Mouse (Mus musculus): ENCODE measurements around the gene Dcst1. TPM values are rescaled to one million over a fixed set of nuclear protein-coding genes. Genes with fewer than 3 reads are reported as not detected.
A peak's percentile ranks its signal among the peaks of the same experiment; 100 is the strongest.

Dcst1 gene
- polyA plus RNA-seq, 1 experiment from 2014 or later: 23.5 TPM

DNA sequence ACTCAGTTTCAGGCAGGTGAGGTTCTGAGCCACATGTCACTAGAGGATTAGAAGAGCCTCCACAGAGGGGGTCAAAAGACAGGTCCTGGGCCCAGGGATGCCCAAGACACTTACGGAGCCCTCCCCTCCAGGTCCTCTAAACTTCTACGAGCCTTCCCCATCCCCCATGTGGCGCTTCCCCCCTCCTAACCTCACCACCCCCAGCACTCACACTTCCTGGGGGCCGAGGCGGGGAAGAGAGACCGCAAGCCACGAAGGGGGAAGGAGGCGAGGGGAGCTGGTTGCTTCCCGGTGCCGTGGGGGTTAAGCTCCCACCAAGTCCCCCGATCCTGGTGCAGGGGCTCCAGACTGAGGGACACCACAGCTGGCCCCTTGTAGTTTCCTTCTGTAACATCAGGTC, 20.4 kb upstream of the Dcst1 start:
- Histone ChIP-seq H3K9me3 (ENCODE audit: control insufficient read depth) (no peaks in the 10 kb centered on the region), H3K9ac (ENCODE audit: low read depth, low read length) (no peak overlapping the region), H3K4me1 (replicated peaks; ENCODE audit: control insufficient read depth, insufficient read depth, low read length) (peaks cover 6% of the 10 kb centered on the region; the same call in 1 of the 2 replicates), H3K36me3 (ENCODE audit: control insufficient read depth, insufficient read depth) (peaks cover 23% of the 10 kb centered on the region), H3K27me3 (replicated peaks; ENCODE audit: control insufficient read depth, insufficient read depth, low read length) (no peaks in the 10 kb centered on the region), H3K27ac (ENCODE audit: low read depth, low read length) (no peak overlapping the region; the same call in 1 of the 2 replicates), H3K4me2 (replicated peaks; ENCODE audit: low read depth) (no peak overlapping the region; the same call in 1 of the 2 replicates), H3K4me3 (ENCODE audit: low read depth, low read length) (no peak overlapping the region)
- WGBS: 57% methylated on average over 11 of the region's 11 CpGs
- TF ChIP-seq CTCF (IDR thresholded peaks at IDR 0.05; ENCODE audit: low read depth): no peak
- ATAC-seq: no peak

DNA sequence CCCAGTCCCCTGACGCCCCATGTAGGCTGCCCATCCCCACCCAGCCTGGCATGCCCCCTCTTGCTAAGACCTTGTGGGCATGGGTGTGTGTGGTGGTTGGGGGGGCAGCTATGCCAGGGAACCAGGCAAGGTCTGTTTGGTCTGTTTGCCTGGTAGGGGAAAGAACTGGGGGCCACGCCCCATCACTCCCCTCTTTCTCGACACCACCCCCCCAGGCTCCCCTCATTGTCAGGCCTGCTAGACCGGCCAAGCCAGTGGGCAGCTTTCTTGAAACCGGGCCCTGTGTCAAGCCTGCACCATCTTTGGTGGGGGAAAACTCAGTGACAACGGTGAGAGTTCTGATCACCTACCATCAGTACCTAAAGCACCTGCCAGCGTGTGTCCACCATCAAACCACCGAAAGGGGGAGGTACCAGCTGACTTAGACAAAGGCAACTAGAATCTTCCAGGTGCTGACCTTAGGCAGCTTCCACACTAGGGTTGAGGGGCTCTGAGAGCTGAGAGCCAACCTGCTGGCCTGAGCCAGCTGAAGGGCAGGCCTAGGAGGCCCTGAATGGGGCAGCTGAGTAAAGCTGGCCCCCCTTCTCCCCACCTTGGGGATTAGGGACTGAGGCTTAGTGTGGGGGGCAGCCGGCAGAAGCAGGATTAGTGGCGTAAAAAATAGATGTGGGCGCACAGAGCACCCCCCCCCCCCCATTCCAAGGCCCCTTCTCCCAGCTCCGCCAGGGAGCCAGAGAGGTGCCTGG, 19.5 kb upstream of the Dcst1 start:
- Histone ChIP-seq H3K9me3 (ENCODE audit: control insufficient read depth) (no peaks in the 10 kb centered on the region), H3K9ac (ENCODE audit: low read depth, low read length) (no peak overlapping the region), H3K36me3 (ENCODE audit: control insufficient read depth, insufficient read depth) (peaks cover 33% of the 10 kb centered on the region), H3K4me1 (replicated peaks; ENCODE audit: control insufficient read depth, insufficient read depth, low read length) (peaks cover 6% of the 10 kb centered on the region; the same call in 1 of the 2 replicates), H3K27ac (ENCODE audit: low read depth, low read length) (no peak overlapping the region), H3K27me3 (replicated peaks; ENCODE audit: control insufficient read depth, insufficient read depth, low read length) (no peaks in the 10 kb centered on the region), H3K4me3 (ENCODE audit: low read depth, low read length) (0 out of 2 replicates have a peak overlapping the region, but pooled peaks have one; percentile 7), H3K4me2 (replicated peaks; ENCODE audit: low read depth) (peak overlapping the region; percentile 21; the same call in 1 of the 2 replicates)
- ATAC-seq: no peak
- TF ChIP-seq CTCF (IDR thresholded peaks at IDR 0.05; ENCODE audit: low read depth): no peak
- WGBS: 64% methylated on average over 11 of the region's 12 CpGs

- WGBS: 64% methylated on average over 5 of the region's 5 CpGs
- no peak overlapping the region for H3K9ac ChIP-seq (ENCODE audit: low read depth, low read length)
- H3K9me3 ChIP-seq (ENCODE audit: control insufficient read depth): no peaks in the 10 kb centered on the region
- TF ChIP-seq CTCF (IDR thresholded peaks at IDR 0.05; ENCODE audit: low read depth): no peak
- H3K27me3 ChIP-seq (replicated peaks; ENCODE audit: control insufficient read depth, insufficient read depth, low read length): no peaks in the 10 kb centered on the region
- H3K27ac ChIP-seq (ENCODE audit: low read depth, low read length): 0 out of 2 replicates have a peak overlapping the region, but pooled peaks have one; percentile 0
- ATAC-seq: no peak
- no peak overlapping the region for H3K4me3 ChIP-seq (ENCODE audit: low read depth, low read length)
- H3K4me2 ChIP-seq (replicated peaks; ENCODE audit: low read depth): no peak overlapping the region; the same call in 1 of the 2 replicates
- H3K36me3 ChIP-seq (ENCODE audit: control insufficient read depth, insufficient read depth): peaks cover 38% of the 10 kb centered on the region
- H3K4me1 ChIP-seq (replicated peaks; ENCODE audit: control insufficient read depth, insufficient read depth, low read length): peaks cover 9% of the 10 kb centered on the region; the same call in 1 of the 2 replicates
These were observed 18.7 kb upstream of the Dcst1 start for GRCm38 (mm10) chr3:89383651-89384255.

- ATAC-seq: no peak
- 67% methylated on average over 5 of the region's 5 CpGs for WGBS
- no peak for TF ChIP-seq CTCF (IDR thresholded peaks at IDR 0.05; ENCODE audit: low read depth)
- no peak overlapping the region for H3K4me3 ChIP-seq (ENCODE audit: low read depth, low read length)
- H3K4me1 ChIP-seq (replicated peaks; ENCODE audit: control insufficient read depth, insufficient read depth, low read length): peaks cover 16% of the 10 kb centered on the region
- H3K36me3 ChIP-seq (ENCODE audit: control insufficient read depth, insufficient read depth): peaks cover 38% of the 10 kb centered on the region
- H3K9me3 ChIP-seq (ENCODE audit: control insufficient read depth): no peaks in the 10 kb centered on the region
- no peaks in the 10 kb centered on the region for H3K27me3 ChIP-seq (replicated peaks; ENCODE audit: control insufficient read depth, insufficient read depth, low read length)
- H3K4me2 ChIP-seq (replicated peaks; ENCODE audit: low read depth): no peak overlapping the region
- no peak overlapping the region for H3K9ac ChIP-seq (ENCODE audit: low read depth, low read length)
- H3K27ac ChIP-seq (ENCODE audit: low read depth, low read length): 0 out of 2 replicates have a peak overlapping the region, but pooled peaks have one; percentile 0
These were observed 17.9 kb upstream of the Dcst1 start for GRCm38 (mm10) chr3:89382950-89383349.

- Histone ChIP-seq H3K4me3 (ENCODE audit: low read depth, low read length) (no peak overlapping the region), H3K4me1 (replicated peaks; ENCODE audit: control insufficient read depth, insufficient read depth, low read length) (peaks cover 16% of the 10 kb centered on the region), H3K9ac (ENCODE audit: low read depth, low read length) (no peak overlapping the region), H3K27me3 (replicated peaks; ENCODE audit: control insufficient read depth, insufficient read depth, low read length) (no peaks in the 10 kb centered on the region), H3K4me2 (replicated peaks; ENCODE audit: low read depth) (no peak overlapping the region), H3K27ac (ENCODE audit: low read depth, low read length) (no peak overlapping the region), H3K36me3 (ENCODE audit: control insufficient read depth, insufficient read depth) (peaks cover 38% of the 10 kb centered on the region), H3K9me3 (ENCODE audit: control insufficient read depth) (no peaks in the 10 kb centered on the region)
- no peak for ATAC-seq
- TF ChIP-seq CTCF (IDR thresholded peaks at IDR 0.05; ENCODE audit: low read depth): no peak
- WGBS: 84% methylated on average over 9 of the region's 9 CpGs
These were observed 17.2 kb upstream of the Dcst1 start for GRCm38 (mm10) chr3:89382033-89382882.

DNA sequence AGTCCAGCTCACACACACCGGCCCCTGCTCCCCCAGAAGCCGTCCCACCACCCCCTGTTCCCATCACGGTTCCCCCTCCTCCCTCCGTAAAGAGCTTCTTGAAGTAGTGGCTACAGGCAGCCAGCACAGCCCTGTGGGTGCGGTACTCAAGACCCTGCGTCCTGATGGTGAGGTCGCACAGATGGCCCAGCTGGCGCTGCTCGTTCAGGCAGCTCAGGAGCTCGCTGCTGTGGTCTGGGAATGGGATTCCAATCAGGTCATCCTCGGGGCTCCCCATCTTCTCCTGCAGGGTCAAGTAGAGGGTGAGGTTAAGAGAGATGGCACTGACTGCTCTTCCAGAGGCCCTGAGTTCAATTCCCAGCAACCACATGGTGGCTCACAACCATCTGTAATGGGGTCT, 16.2 kb upstream of the Dcst1 start:
- no peak overlapping the region for H3K4me3 ChIP-seq (ENCODE audit: low read depth, low read length)
- no peak for ATAC-seq
- peaks cover 9% of the 10 kb centered on the region for H3K4me1 ChIP-seq (replicated peaks; ENCODE audit: control insufficient read depth, insufficient read depth, low read length)
- no peak for TF ChIP-seq CTCF (IDR thresholded peaks at IDR 0.05; ENCODE audit: low read depth)
- H3K36me3 ChIP-seq (ENCODE audit: control insufficient read depth, insufficient read depth): peaks cover 42% of the 10 kb centered on the region
- H3K9ac ChIP-seq (ENCODE audit: low read depth, low read length): no peak overlapping the region
- 78% methylated on average over 11 of the region's 11 CpGs for WGBS
- H3K27ac ChIP-seq (ENCODE audit: low read depth, low read length): no peak overlapping the region
- H3K27me3 ChIP-seq (replicated peaks; ENCODE audit: control insufficient read depth, insufficient read depth, low read length): no peaks in the 10 kb centered on the region
- no peak overlapping the region for H3K4me2 ChIP-seq (replicated peaks; ENCODE audit: low read depth)
- no peaks in the 10 kb centered on the region for H3K9me3 ChIP-seq (ENCODE audit: control insufficient read depth)
